Mouse (Mus musculus): ENCODE measurements around the gene Mfap1b.
"Not testable (repeated sequence)": the region's sequence is repeated elsewhere in the genome, so short reads cannot be mapped to it uniquely, and the experiment has no call there.

Gene Mfap1b

GRCm38 (mm10) chr2:121473301-121474179, at the start of gene Mfap1b:
TSS of gene Mfap1b (minus strand) at chr2:121474067.
- DNase-seq = peak; percentile 80

DNA sequence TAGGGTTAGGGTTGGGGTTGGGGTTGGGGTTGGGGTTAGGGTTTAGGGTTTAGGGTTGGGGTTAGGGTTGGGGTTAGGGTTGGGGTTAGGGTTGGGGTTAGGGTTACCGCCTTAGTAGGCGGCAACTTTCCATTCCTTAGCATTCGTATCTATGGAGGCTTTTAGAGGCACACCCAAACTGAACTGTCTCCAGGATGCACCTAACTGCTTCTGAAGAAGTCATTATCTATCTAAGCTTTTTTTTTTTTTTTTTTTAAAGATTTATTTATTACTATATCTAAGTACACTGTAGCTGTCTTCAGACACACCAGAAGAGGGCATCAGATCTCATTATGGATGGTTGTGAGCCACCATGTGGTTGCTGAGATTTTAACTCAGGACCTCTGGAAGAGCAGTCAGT, 49.0 kb upstream of the Mfap1b start:
- DNase-seq = not testable (repeated sequence)

- DNase-seq = peak; percentile 24
These were observed 48.1 kb upstream of the Mfap1b start for GRCm38 (mm10) chr2:121522006-121522405.

DNA sequence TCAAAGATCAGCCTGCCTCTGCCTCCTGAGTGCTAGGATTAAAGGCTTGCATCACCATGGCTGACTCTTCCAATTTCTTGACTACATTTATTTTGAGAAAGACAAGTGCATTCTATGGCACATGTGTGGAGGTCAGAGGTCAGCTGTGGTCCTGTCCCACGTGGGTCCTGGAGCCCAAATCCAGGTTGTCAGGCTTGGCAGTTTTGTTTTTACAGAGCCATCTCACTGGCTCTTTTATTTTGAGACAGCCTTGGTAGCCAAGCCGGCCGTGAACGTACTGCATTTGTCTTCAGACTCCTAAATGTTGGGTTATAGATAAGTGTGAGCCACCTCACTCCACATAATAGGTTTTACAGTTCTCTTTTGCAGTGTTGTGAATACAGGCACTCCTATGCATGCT, 44.8 kb upstream of the Mfap1b start:
- DNase-seq = not testable (repeated sequence)

- DNase-seq = no peak
These were observed 44.2 kb upstream of the Mfap1b start for GRCm38 (mm10) chr2:121518106-121518505.

DNA sequence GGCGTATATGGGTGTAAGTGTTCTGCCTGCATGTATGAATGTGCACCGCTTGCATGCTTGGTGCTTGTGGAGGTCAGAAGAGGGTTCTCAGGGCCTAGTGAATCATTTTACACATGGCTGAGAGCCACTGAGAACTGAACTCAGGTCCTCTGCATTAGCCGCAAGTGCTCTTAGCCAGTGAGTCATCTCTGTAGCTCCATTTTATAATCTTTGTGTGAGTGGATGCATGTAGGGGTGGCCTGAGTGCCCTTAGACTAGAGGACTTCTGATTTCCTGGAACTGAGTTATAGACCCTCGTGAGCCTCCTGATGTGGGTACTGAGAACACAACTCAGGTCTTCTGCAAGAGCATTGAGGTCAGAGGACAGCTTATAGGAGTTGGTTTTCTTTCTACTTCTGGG, 40.3 kb upstream of the Mfap1b start:
- no peak for DNase-seq

GRCm38 (mm10) chr2:121512991-121513765, 39.3 kb upstream of the Mfap1b start:
- DNase-seq = not testable (repeated sequence)

DNA sequence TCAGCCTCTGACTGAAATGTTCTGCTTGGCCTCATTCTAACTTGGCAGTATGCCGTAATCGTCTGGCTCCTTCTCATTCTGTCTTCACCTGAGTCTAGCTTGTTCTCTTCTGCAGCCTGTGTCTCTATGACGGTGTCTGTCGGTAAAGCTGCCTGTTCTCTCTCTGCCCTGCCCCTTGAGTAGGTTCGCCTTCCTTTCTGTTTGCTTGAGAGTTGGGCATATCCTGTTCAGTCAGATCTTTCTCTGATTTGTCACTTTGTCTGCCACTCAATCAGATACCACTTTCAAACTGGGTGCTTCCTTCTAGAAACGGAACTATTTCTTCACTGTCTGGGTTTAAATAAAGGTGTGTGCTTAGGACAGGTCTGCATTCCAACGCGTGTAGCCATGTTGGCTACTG, 37.5 kb upstream of the Mfap1b start:
- no peak for DNase-seq

GRCm38 (mm10) chr2:121509584-121509983, 35.7 kb upstream of the Mfap1b start:
- peak; percentile 63 for DNase-seq

DNA sequence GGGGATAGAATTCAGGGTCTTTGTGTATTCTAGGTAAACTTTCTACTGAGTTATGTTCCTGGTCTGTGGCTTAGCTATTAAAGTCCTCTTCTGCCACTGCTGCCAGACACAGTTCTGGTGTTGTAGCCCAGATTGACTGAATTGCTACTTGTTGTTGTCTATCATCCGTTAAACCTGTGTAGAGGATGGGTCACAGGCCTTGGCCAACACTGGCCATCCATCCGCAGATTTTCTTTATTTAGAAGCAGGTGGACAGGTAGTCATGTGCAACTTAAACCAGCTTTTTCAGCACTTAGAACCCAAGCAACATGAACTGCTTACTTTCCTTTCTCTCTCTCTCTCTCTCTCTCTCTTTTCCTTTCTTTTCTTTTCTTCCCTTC, 34.1 kb upstream of the Mfap1b start:
- no peak for DNase-seq

DNA sequence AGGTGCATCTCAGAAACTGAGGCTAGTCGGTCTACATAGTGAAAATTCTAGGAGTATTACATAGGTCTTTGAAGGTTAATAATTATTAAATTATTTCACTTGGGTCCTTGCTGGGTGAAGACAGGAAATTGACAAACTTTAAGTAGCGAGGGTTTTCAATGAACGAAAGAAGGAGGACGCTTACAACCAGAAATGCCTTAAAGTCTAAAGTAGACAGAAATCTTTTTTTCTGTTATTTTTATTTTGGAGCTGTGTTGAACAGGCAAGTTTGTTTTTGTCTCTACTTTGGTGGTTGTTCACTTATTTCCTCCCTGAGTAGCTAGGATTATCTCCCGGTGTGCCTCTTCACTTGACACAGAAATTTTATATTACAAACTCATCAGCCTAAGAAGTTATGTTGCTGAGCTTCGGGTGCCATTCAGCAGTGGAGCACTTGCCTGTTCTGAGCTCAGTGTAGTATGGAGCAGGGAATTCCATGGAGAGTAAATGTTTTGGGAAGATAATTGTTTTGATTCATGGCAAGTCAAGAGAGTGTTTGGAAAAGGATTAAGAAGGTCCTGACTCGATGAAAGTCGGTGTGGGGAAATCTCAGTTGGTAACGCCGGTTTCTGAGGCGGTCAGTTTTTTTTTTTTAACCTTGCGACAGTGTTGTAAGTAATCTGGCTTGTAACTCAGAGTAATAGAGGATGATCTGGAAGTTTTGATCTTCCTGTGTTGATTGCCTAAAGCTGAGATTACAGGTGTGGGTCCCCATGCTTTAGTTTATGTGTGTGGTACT, 33.5 kb upstream of the Mfap1b start:
- no peak for DNase-seq

DNA sequence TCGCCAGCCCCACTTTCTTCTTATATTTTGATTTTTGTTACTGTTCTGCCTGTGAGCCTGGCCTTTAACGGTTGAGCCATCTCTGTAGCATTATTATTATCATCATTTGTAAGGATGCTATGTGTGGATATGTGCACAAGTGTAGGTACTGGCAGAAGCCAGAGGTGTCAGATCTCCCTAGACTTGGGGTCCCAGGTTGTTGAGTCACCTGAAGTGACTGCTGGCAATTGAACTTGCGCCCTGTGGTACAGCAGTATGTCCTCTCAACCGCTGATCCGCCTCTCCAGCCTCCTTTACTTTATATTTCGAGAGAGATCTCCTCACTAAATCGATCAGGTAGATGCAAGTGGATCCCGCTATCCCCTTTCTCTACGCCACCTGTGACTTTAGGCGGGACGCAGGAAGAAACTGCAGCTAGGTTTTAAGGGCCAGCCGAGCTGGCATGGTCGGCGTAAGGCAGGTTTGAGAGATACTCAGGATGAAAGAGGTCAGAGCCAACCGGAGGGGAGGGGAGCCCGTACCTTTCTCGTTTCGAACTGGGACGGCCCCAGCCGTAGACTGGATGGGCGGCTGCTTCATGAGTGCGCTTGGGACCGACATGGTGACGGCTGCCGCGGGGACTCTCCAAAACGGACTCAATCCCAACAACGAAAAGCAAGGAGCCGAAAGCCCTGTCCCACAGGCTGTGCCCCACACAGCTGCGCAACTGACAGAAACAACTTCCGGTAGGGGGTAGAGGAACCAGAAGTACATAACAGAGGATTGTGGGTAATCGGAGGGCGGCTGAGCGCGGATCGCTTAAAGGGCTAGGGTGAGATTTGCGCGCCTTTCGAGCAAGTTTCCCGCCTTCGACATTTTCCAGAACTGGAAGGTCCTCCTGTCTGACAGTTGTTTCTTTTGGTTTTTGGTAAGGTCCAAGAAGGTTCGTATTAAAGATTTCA, 32.3 kb upstream of the Mfap1b start, which contains the start of the genes Mfap1a and Wdr76:
TSS of gene Mfap1a (minus strand) at position 724 of the 941 bp plus-strand sequence.
TSS of gene Wdr76 (plus strand) at position 782 of the 941 bp plus-strand sequence.
- DNase-seq = peak; percentile 82

GRCm38 (mm10) chr2:121501550-121501949, 27.7 kb upstream of the Mfap1b start:
- not testable (repeated sequence) for DNase-seq

GRCm38 (mm10) chr2:121484403-121484802, 10.5 kb upstream of the Mfap1b start:
- DNase-seq = not testable (repeated sequence)

DNA sequence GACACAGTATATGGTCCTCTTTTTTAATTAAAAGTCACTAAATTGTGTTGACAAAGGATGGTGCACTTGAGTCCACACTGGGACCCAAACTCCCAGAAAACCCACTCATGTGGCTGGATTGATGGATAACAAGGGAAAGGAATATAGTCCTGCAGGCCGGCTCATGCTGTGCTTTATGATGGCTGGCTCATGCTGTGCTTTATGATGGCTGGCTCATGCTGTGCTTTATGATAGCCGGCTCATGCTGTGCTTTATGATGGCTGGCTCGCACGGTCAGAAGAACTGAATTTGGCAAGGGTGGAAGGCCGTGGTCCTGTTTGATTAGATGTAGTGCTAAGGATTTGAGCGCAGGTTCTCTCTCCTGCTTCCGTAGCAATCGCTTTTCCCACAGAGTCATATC, 9.7 kb upstream of the Mfap1b start:
- no peak for DNase-seq

- DNase-seq = not testable (repeated sequence)
These were observed 7.0 kb upstream of the Mfap1b start for GRCm38 (mm10) chr2:121480916-121481315.

DNA sequence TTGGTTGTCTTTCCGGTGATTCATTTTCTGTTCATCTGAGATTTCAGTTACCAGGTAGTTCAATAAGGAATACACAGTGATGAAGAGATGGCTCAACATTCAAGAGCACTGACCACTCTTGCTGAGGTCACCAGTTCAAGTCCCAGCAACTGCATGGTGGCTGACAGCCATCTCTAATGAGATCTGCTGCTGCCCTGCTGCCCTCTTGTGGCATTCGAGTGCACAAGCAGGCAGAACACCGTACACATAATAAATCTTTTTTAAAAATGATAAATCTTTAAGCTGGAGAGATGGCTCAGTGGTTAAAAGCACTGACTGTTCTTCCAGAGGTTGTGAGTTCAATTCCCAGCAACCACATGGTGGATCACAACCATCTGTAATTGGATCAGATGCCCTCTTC, 6.6 kb upstream of the Mfap1b start:
- no peak for DNase-seq

DNA sequence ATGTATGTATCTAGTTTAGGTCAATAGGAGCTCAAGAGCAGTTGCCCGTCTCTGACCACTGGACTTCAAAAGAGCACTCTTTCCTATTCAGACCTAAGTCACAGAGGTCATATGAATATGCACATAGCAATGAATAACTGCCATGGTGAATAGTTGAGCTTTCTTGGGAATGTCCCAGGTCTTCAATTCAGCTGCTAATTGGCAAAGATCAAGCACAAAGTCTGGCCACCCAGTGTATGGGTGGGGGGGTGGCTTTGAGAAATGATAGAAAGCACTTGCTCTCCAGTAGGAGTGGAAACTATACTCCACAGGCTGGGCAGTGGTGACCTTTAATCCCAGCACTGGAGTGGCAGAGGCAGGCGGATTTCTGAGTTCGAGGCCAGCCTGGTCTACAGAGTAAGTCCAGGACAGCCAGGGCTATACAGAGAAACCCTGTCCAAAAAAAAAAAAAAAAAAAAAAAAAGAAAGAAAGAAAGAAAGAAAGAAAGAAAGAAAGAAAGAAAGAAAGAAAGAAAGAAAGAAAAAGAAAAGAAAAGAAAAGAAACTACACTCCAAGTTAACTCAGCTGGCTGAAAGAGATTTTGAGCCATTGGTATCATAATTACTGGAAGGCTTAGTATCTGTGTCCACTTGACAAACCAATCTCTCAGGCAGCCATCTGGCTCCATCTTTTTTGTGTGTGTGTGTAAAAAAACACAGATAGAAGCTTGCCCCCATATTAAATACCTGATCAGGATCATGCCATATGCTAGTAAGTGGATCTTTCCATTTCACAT, 3.8 kb upstream of the Mfap1b start:
- no peak for DNase-seq

DNA sequence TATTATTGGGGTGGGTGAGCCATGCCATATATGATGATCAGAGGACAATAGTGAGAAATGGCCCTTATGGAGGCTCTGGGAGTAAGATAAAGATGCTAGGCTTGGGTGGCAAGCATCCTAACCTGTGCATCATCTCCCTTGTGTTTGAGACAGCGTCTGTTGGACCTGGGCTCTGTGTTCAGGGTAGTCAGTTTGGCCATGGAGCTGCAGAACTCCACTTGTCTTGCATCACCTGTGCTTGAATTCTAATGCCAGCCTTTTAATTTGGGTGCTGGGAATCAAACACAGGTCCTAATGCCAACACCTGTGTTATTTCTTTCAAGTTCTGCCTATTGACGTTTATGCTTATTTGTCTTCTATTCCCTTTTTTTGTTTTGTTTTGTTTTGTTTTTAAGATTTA, 1.4 kb upstream of the Mfap1b start:
- DNase-seq = not testable (repeated sequence)

GRCm38 (mm10) chr2:121474180-121474535, 291 bp upstream of the Mfap1b start:
- DNase-seq = no peak

- not testable (repeated sequence) for DNase-seq
These were observed 1.1 kb downstream of the Mfap1b start for GRCm38 (mm10) chr2:121472783-121473182.

Data from right cerebral cortex, postnatal 25 days (tissue).